Mouse (Mus musculus) forebrain, embryonic 10.5 days (tissue): ENCODE data around the gene Nprl3. TPM values are rescaled to one million over a fixed set of nuclear protein-coding genes. Genes with fewer than 3 reads are reported as not detected.

ENCODE experiments used
- polyA plus RNA-seq: library from polyadenylated mRNA; unstranded; fragments of >200 nt; fragmentation: Nextera tagmentation; extraction: Ambion mirVana; gene quantifications from 2 replicates; pipeline ENCODE4 v1.2.1, GENCODE M21; 2016

Gene Nprl3
- polyA plus RNA-seq, 1 experiment from 2014 or later = 48.3 TPM

Other genes with a start within 250 kb of the Nprl3 start
- gene Il9r, start 67.4 kb downstream of the Nprl3 start, polyA plus RNA-seq = not detected in 2 replicates
- gene Snrnp25, start 62.3 kb downstream of the Nprl3 start, polyA plus RNA-seq = 118 and 120 TPM in 2 replicates
- 21.9 and 22.9 TPM in 2 replicates for gene Rhbdf1, start 45.4 kb downstream of the Nprl3 start, polyA plus RNA-seq
- 31.0 and 31.2 TPM in 2 replicates for gene Mpg, start 41.2 kb downstream of the Nprl3 start, polyA plus RNA-seq
- 3,082 and 4,268 TPM in 2 replicates for gene Hba-x, start 8.7 kb upstream of the Nprl3 start, polyA plus RNA-seq
- 2,180 and 3,072 TPM in 2 replicates for gene Hba-a1, start 15.8 kb upstream of the Nprl3 start, polyA plus RNA-seq
- 6.1 and 10.1 TPM in 2 replicates for gene Hbq1b, start 19.3 kb upstream of the Nprl3 start, polyA plus RNA-seq
- gene Hba-a2, start 28.8 kb upstream of the Nprl3 start, polyA plus RNA-seq = 3,944 and 5,635 TPM in 2 replicates
- gene Hbq1a, start 32.4 kb upstream of the Nprl3 start, polyA plus RNA-seq = not detected in 2 replicates
- 23.0 and 23.4 TPM in 2 replicates for gene Sh3pxd2b, start 80.1 kb upstream of the Nprl3 start, polyA plus RNA-seq
- gene Ubtd2, start 187.7 kb upstream of the Nprl3 start, polyA plus RNA-seq = 71.3 and 71.7 TPM in 2 replicates